ENCODE assay signal across 12 mouse cellular contexts in genomic region chr6:129393087-129393720, GRCm38 (mm10). TPM values are rescaled to one million over a fixed set of nuclear protein-coding genes. Genes with fewer than 3 reads are reported as not detected.
DNase-seq lines count a peak whose midpoint lies in the region; ATAC-seq and TF ChIP-seq lines count a peak whose summit lies in the region.
"Had no signal": no experiment of that assay in that cellular context is flagged by ENCODE, and none has a peak within 500 bp of the region (broad histone marks: within the 10 kb centered on the region; RNA-seq: fewer than 3 reads in every experiment).

No protein-coding gene starts in this region.

- TF ChIP-seq POLR2A in brain, embryonic 14.5 days (IDR thresholded peaks at IDR 0.05; ENCODE audit: borderline replicate concordance, extremely low read depth, insufficient read depth, insufficient read length, poor library complexity, severe bottlenecking) = no peak

- TF ChIP-seq EP300 in liver, embryonic 14.5 days (IDR thresholded peaks at IDR 0.05; ENCODE audit: low read depth) = no peak

- no peaks in the 10 kb centered on the region for H3K4me1 ChIP-seq in liver, embryonic 14.5 days (replicated peaks; ENCODE audit: control insufficient read depth in 2 of 2, insufficient read depth in 2 of 2, low read length in 1 of 2)
- H3K4me1 ChIP-seq in liver, embryonic 12.5 days = no peaks in the 10 kb centered on the region
- H3K4me1 ChIP-seq in neural tube, embryonic 15.5 days = no peaks in the 10 kb centered on the region
- H3K4me1 ChIP-seq: limb, embryonic 12.5 days had no signal

- no peak overlapping the region for H3K4me3 ChIP-seq in liver, embryonic 14.5 days (ENCODE audit: insufficient read depth in 1 of 2, low read depth in 2 of 2, low read length in 2 of 2)
- H3K4me3 ChIP-seq in liver, embryonic 12.5 days = no peak overlapping the region
- no peak overlapping the region for H3K4me3 ChIP-seq in neural tube, embryonic 15.5 days (replicated peaks)
- H3K4me3 ChIP-seq: limb, embryonic 12.5 days had no signal

- no peak overlapping the region for H3K9ac ChIP-seq in liver, embryonic 14.5 days (replicated peaks)
- no peak overlapping the region for H3K9ac ChIP-seq in liver, embryonic 12.5 days
- H3K9ac ChIP-seq in neural tube, embryonic 15.5 days (replicated peaks) = no peak overlapping the region
- H3K9ac ChIP-seq: limb, embryonic 12.5 days had no signal

- DNase-seq in frontal cortex, postnatal 14 days (ENCODE audit: low spot score in 2 of 2) = no peak
- no peak for DNase-seq in liver, embryonic 14.5 days (ENCODE audit: low read depth in 3 of 3, low spot score in 3 of 3)
- DNase-seq in brain, embryonic 14.5 days (ENCODE audit: low read depth) = peak; percentile 49
- no peak for DNase-seq in gastrocnemius, postnatal 36 days
- no peak for DNase-seq in cerebellum, adult 11-12 months

- no peak overlapping the region for H3K4me2 ChIP-seq in liver, embryonic 14.5 days (ENCODE audit: low read depth)
- no peak overlapping the region for H3K4me2 ChIP-seq in liver, embryonic 12.5 days
- H3K4me2 ChIP-seq in neural tube, embryonic 15.5 days = no peak overlapping the region
- H3K4me2 ChIP-seq: limb, embryonic 12.5 days had no signal

- TF ChIP-seq CTCF in liver, embryonic 14.5 days (IDR thresholded peaks at IDR 0.05; ENCODE audit: low read depth) = peak; percentile 38
- TF ChIP-seq CTCF in brain, embryonic 14.5 days (IDR thresholded peaks at IDR 0.05; ENCODE audit: borderline replicate concordance, extremely low read depth, insufficient read depth, insufficient read length) = peak; percentile 20; the same call in 1 of the 2 replicates

- no peaks in the 10 kb centered on the region for H3K36me3 ChIP-seq in liver, embryonic 14.5 days (replicated peaks; ENCODE audit: control insufficient read depth, insufficient read depth, low read depth)
- no peaks in the 10 kb centered on the region for H3K36me3 ChIP-seq in liver, embryonic 12.5 days
- no peaks in the 10 kb centered on the region for H3K36me3 ChIP-seq in neural tube, embryonic 15.5 days
- H3K36me3 ChIP-seq: limb, embryonic 12.5 days had no signal

- H3K9me3 ChIP-seq in liver, embryonic 14.5 days (ENCODE audit: control insufficient read depth, low read length) = no peaks in the 10 kb centered on the region
- no peaks in the 10 kb centered on the region for H3K9me3 ChIP-seq in liver, embryonic 12.5 days (replicated peaks)
- no peaks in the 10 kb centered on the region for H3K9me3 ChIP-seq in neural tube, embryonic 15.5 days (replicated peaks)
- H3K9me3 ChIP-seq: limb, embryonic 12.5 days had no signal

- no peaks in the 10 kb centered on the region for H3K27me3 ChIP-seq in liver, embryonic 14.5 days (ENCODE audit: control insufficient read depth, insufficient read depth, low read length)
- H3K27me3 ChIP-seq in liver, embryonic 12.5 days (replicated peaks) = no peaks in the 10 kb centered on the region
- no peaks in the 10 kb centered on the region for H3K27me3 ChIP-seq in neural tube, embryonic 15.5 days (replicated peaks)
- H3K27me3 ChIP-seq: limb, embryonic 12.5 days had no signal

- ATAC-seq in frontal cortex, adult (ENCODE audit: low TSS enrichment) = peak; percentile 69
- ATAC-seq in liver, embryonic 14.5 days (ENCODE audit: insufficient read depth) = no peak
- no peak for ATAC-seq in liver, embryonic 12.5 days
- peak; percentile 53 for ATAC-seq in neural tube, embryonic 15.5 days (ENCODE audit: low FRiP score)

- intact Hi-C loops in gastrocnemius, postnatal 36 days (cut with DNase I) = loop anchor here (5.0 kb wide), 1 partner anchor 84 kb away; no protein-coding TSS in a partner anchor

- WGBS in liver, embryonic 14.5 days (ENCODE audit: insufficient replicate concordance) = 14% methylated on average over 2 of the region's 2 CpGs
- 11% methylated on average over 2 of the region's 2 CpGs for WGBS in liver, embryonic 12.5 days (ENCODE audit: insufficient replicate concordance)
- WGBS in neural tube, embryonic 15.5 days = 33% methylated on average over 2 of the region's 2 CpGs

- no peak overlapping the region for H3K27ac ChIP-seq in liver, embryonic 14.5 days
- no peak overlapping the region for H3K27ac ChIP-seq in liver, embryonic 12.5 days
- H3K27ac ChIP-seq in neural tube, embryonic 15.5 days (replicated peaks) = no peak overlapping the region
- H3K27ac ChIP-seq: limb, embryonic 12.5 days had no signal

RNA-seq across cellular contexts. Expression of gene Clec1b, which starts 3.9 kb away (rescaled TPM):
- polyA plus RNA-seq in liver, embryonic 14.5 days (2012; rRNA removed) = 6.8 and 12.5 TPM in 2 replicates
- 23.3 and 29.5 TPM in 2 replicates for polyA plus RNA-seq in liver, embryonic 14.5 days (2014; fragmentation: Nextera tagmentation; extraction: Ambion mirVana)
- 31.9 and 32.7 TPM in 2 replicates for polyA plus RNA-seq in liver, embryonic 12.5 days (2016; fragmentation: Nextera tagmentation; extraction: Ambion mirVana)
- polyA plus RNA-seq in brain, embryonic 14.5 days (2012; rRNA removed) = 0.82 and 1.9 TPM in 2 replicates
- 0.55 and 0.77 TPM in 2 replicates for polyA plus RNA-seq in neural tube, embryonic 15.5 days (2015; fragmentation: Nextera tagmentation; extraction: Ambion mirVana)
- not detected for total RNA-seq in gastrocnemius, postnatal 36 days (2021)

RNA-seq across cellular contexts. Expression of gene Clec12b, which starts 7.5 kb away (rescaled TPM):
- polyA plus RNA-seq in liver, embryonic 14.5 days (2012; rRNA removed) = 0.02 and 0.03 TPM in 2 replicates
- polyA plus RNA-seq in liver, embryonic 14.5 days (2014; fragmentation: Nextera tagmentation; extraction: Ambion mirVana) = not detected in 2 replicates
- not detected in 2 replicates for polyA plus RNA-seq in liver, embryonic 12.5 days (2016; fragmentation: Nextera tagmentation; extraction: Ambion mirVana)
- 0.08 and 0.15 TPM in 2 replicates for polyA plus RNA-seq in brain, embryonic 14.5 days (2012; rRNA removed)
- 0.23 TPM in 2 replicates for polyA plus RNA-seq in neural tube, embryonic 15.5 days (2015; fragmentation: Nextera tagmentation; extraction: Ambion mirVana)
- total RNA-seq in gastrocnemius, postnatal 36 days (2021) = not detected
- polyA plus RNA-seq: hindbrain, embryonic 11.5 days; limb, embryonic 12.5 days; neural tube, embryonic 11.5 days; stomach, embryonic 16.5 days had no signal

RNA-seq across cellular contexts. Expression of gene Clec9a, which starts 15.5 kb away (rescaled TPM):
- polyA plus RNA-seq in liver, embryonic 14.5 days (2012; rRNA removed) = 0.79 and 1.0 TPM in 2 replicates
- polyA plus RNA-seq in liver, embryonic 14.5 days (2014; fragmentation: Nextera tagmentation; extraction: Ambion mirVana) = 0.25 and 0.97 TPM in 2 replicates
- 0.29 and 0.39 TPM in 2 replicates for polyA plus RNA-seq in liver, embryonic 12.5 days (2016; fragmentation: Nextera tagmentation; extraction: Ambion mirVana)
- 0.28 and 0.33 TPM in 2 replicates for polyA plus RNA-seq in brain, embryonic 14.5 days (2012; rRNA removed)
- 0.10 and 0.24 TPM in 2 replicates for polyA plus RNA-seq in neural tube, embryonic 15.5 days (2015; fragmentation: Nextera tagmentation; extraction: Ambion mirVana)
- total RNA-seq in gastrocnemius, postnatal 36 days (2021) = not detected

RNA-seq across cellular contexts. Expression of gene Clec12a, which starts 50.7 kb away (rescaled TPM):
- 3.3 and 5.5 TPM in 2 replicates for polyA plus RNA-seq in liver, embryonic 14.5 days (2012; rRNA removed)
- 9.5 and 10.4 TPM in 2 replicates for polyA plus RNA-seq in liver, embryonic 14.5 days (2014; fragmentation: Nextera tagmentation; extraction: Ambion mirVana)
- 2.7 and 3.3 TPM in 2 replicates for polyA plus RNA-seq in liver, embryonic 12.5 days (2016; fragmentation: Nextera tagmentation; extraction: Ambion mirVana)
- polyA plus RNA-seq in brain, embryonic 14.5 days (2012; rRNA removed) = 0.14 and 0.23 TPM in 2 replicates
- 0.35 and 2.2 TPM in 2 replicates for polyA plus RNA-seq in neural tube, embryonic 15.5 days (2015; fragmentation: Nextera tagmentation; extraction: Ambion mirVana)
- total RNA-seq in gastrocnemius, postnatal 36 days (2021) = under 1 TPM; 0.20 to 0.22 TPM

RNA-seq across cellular contexts. Expression of gene Clec1a, which starts 58.6 kb away (rescaled TPM):
- 0.03 and 0.04 TPM in 2 replicates for polyA plus RNA-seq in liver, embryonic 14.5 days (2012; rRNA removed)
- polyA plus RNA-seq in liver, embryonic 14.5 days (2014; fragmentation: Nextera tagmentation; extraction: Ambion mirVana) = 0.23 and 0.28 TPM in 2 replicates
- 0.24 and 0.38 TPM in 2 replicates for polyA plus RNA-seq in liver, embryonic 12.5 days (2016; fragmentation: Nextera tagmentation; extraction: Ambion mirVana)
- 0.49 and 0.72 TPM in 2 replicates for polyA plus RNA-seq in brain, embryonic 14.5 days (2012; rRNA removed)
- 1.9 and 2.6 TPM in 2 replicates for polyA plus RNA-seq in neural tube, embryonic 15.5 days (2015; fragmentation: Nextera tagmentation; extraction: Ambion mirVana)
- total RNA-seq in gastrocnemius, postnatal 36 days (2021) = 1 to 10 TPM; 2.2 to 2.6 TPM

Comparison
In these comparisons a context has a peak if more than half of its experiments do, and no peak if none do; other contexts are left out.
1. ATAC-seq: peak in frontal cortex, adult (single experiment) and neural tube, embryonic 15.5 days (single experiment); none in liver, embryonic 14.5 days (single experiment) and liver, embryonic 12.5 days (single experiment).